Mouse (Mus musculus) natural killer cell, adult 2 months (primary cell): ENCODE data around the gene Gm49321.

Source experiments
- DNase-seq, 2 experiments: peaks; one replicate each; pipeline ENCODE4 v3.0.0; 2022; ENCODE audit warnings: low spot score in 2 of 2

Gm49321 gene

GRCm38 (mm10) chr12:73937353-73937752 is at the start of gene Gm49321:
Gene Gm49321 (plus strand): TSS chr12:73937653.
- DNase-seq = no peak

- DNase-seq = no peak
These were observed 49.3 kb upstream of the Gm49321 start for GRCm38 (mm10) chr12:73888003-73888783.

- no peak for DNase-seq
These were observed 47.9 kb upstream of the Gm49321 start for GRCm38 (mm10) chr12:73889571-73889970.

GRCm38 (mm10) chr12:73890086-73890485 is 47.4 kb upstream of the Gm49321 start:
- DNase-seq = no peak

- DNase-seq = no peak
These were observed 44.8 kb upstream of the Gm49321 start for GRCm38 (mm10) chr12:73892616-73893015.

- no peak for DNase-seq
These were observed 42.6 kb upstream of the Gm49321 start for GRCm38 (mm10) chr12:73894838-73895237.

- no peak for DNase-seq
These were observed 41.8 kb upstream of the Gm49321 start for GRCm38 (mm10) chr12:73895674-73896073.

GRCm38 (mm10) chr12:73896471-73896870 is 41.0 kb upstream of the Gm49321 start:
- no peak for DNase-seq

- no peak for DNase-seq
These were observed 39.2 kb upstream of the Gm49321 start for GRCm38 (mm10) chr12:73898281-73898680.

- DNase-seq = no peak
These were observed 33.1 kb upstream of the Gm49321 start for GRCm38 (mm10) chr12:73904133-73904934.

- DNase-seq = no peak
These were observed 32.4 kb upstream of the Gm49321 start for GRCm38 (mm10) chr12:73905041-73905440.

GRCm38 (mm10) chr12:73905555-73905954 is 31.9 kb upstream of the Gm49321 start:
- no peak for DNase-seq

GRCm38 (mm10) chr12:73907079-73907672 is 30.3 kb upstream of the Gm49321 start:
- no peak for DNase-seq

GRCm38 (mm10) chr12:73907673-73908150 is 29.7 kb upstream of the Gm49321 start:
- DNase-seq = peak; percentile 92 to 96

- DNase-seq = peak; percentile 44 to 55
These were observed 29.0 kb upstream of the Gm49321 start for GRCm38 (mm10) chr12:73908274-73909012.

- no peak for DNase-seq
These were observed 28.4 kb upstream of the Gm49321 start for GRCm38 (mm10) chr12:73909013-73909575.

GRCm38 (mm10) chr12:73918479-73918878 is 19.0 kb upstream of the Gm49321 start:
- DNase-seq = no peak

GRCm38 (mm10) chr12:73930266-73930665 is 7.2 kb upstream of the Gm49321 start:
- no peak for DNase-seq

- DNase-seq = peak; percentile 30 to 60
These were observed 6.2 kb upstream of the Gm49321 start for GRCm38 (mm10) chr12:73931274-73931673.

- DNase-seq = no peak
These were observed 2.9 kb upstream of the Gm49321 start for GRCm38 (mm10) chr12:73934528-73934927.

GRCm38 (mm10) chr12:73939542-73939941 is 2.1 kb downstream of the Gm49321 start:
- DNase-seq = no peak
